Mouse (Mus musculus): ENCODE measurements around the gene Pitpnm1.

- TF ChIP-seq CTCF (IDR thresholded peaks at IDR 0.05; ENCODE audit: borderline replicate concordance, control insufficient read depth, extremely low read depth, insufficient read depth, low read length, poor library complexity) (no peak), POLR2A (IDR thresholded peaks at IDR 0.05; ENCODE audit: control insufficient read depth, extremely low read depth, insufficient read depth, low read length, poor library complexity) (no peak)
Observed at GRCm38 (mm10) chr19:4113186-4113805, 13.5 kb downstream of the Pitpnm1 start.
